Mouse (Mus musculus) liver, embryonic 11.5 days (tissue): ENCODE results near the gene Dvl3. TPM values are rescaled to one million over a fixed set of nuclear protein-coding genes. Genes with fewer than 3 reads are reported as not detected.

ENCODE experiments used
- ATAC-seq: fragments of 200-750 bp; cut with Nextera tagmentation; replicated peaks from 2 replicates; pipeline ENCODE4 v1.8.0; 2017; ENCODE audit warnings: moderate number of reproducible peaks, mild to moderate bottlenecking, moderate TSS enrichment, moderate library complexity; ENCODE audit not compliant: low FRiP score
- DNase-seq: peaks from one replicate; pipeline ENCODE4 v3.0.0-alpha.2; 2017; ENCODE audit warnings: low spot score
- H3K27ac ChIP-seq: fragments of 300-500 bp; sonication (generic); 2 replicates; pipeline ENCODE4 v1.5.1; 2014; ENCODE audit warnings: mild to moderate bottlenecking, low read depth, low read length, control low read depth
- H3K27me3 ChIP-seq: fragments of 300-500 bp; sonication (generic); replicated peaks from 2 replicates; pipeline ENCODE4 v1.6.1; 2014; ENCODE audit warnings: low read length, mixed read lengths; ENCODE audit not compliant: control insufficient read depth, insufficient read depth
- H3K36me3 ChIP-seq: fragments of 300-500 bp; sonication (generic); 2 replicates; pipeline ENCODE4 v1.6.1; 2014; ENCODE audit warnings: mild to moderate bottlenecking, low read length, moderate library complexity, mixed read lengths; ENCODE audit not compliant: control insufficient read depth, insufficient read depth
- H3K4me1 ChIP-seq: fragments of 300-500 bp; sonication (generic); replicated peaks from 2 replicates; pipeline ENCODE4 v1.6.1; 2014; ENCODE audit warnings: low read length, mixed read lengths; ENCODE audit not compliant: control insufficient read depth, insufficient read depth
- H3K4me2 ChIP-seq: fragments of 300-500 bp; sonication (generic); 2 replicates; pipeline ENCODE4 v1.6.1; 2014; ENCODE audit warnings: mild to moderate bottlenecking, control low read depth, moderate library complexity
- H3K4me3 ChIP-seq: fragments of 300-500 bp; sonication (generic); 2 replicates; pipeline ENCODE4 v1.5.1; 2014; ENCODE audit warnings: low read depth, low read length, control low read depth
- H3K9ac ChIP-seq: fragments of 300-500 bp; sonication (generic); 2 replicates; pipeline ENCODE4 v1.6.1; 2014; ENCODE audit warnings: low read depth, low read length, control low read depth
- H3K9me3 ChIP-seq: fragments of 300-500 bp; sonication (generic); 2 replicates; pipeline ENCODE4 v1.6.1; 2016; ENCODE audit warnings: low read length, inconsistent platforms, mixed read lengths; ENCODE audit not compliant: control insufficient read depth
- WGBS: fragments of 180-500 bp; shearing (Covaris S2); extraction: QIAGEN DNeasy Blood & Tissue Kit; methylation state at CpG from one replicate; pipeline ENCODE4 v1.1.7; 2014; 5-methylcytosine and 5-hydroxymethylcytosine counted together
- polyA plus RNA-seq: library from polyadenylated mRNA; unstranded; fragments of >200 nt; fragmentation: Nextera tagmentation; extraction: Ambion mirVana; gene quantifications from 2 replicates; pipeline ENCODE4 v1.2.1, GENCODE M21; 2014

Gene Dvl3
- polyA plus RNA-seq, 1 experiment from 2014 or later, result 20.3 TPM

DNA sequence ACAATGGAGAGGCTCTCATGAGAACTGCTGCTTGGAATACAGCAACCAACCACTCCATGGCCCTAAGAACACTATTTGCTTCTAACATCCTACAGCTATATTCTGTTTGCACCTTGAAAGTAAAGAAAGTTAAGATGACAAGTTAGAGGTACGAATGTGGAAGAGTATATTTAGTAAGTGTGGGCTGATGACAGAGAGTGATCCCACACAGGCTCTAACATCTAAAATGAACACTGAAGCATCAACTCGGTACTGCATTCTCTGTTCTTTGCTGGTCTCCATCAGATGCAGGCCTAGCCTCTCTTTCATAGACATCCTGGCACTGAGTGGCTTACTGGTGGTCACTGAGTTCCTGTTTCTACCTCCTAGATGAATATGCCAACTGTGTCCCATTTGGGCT, 27.5 kb upstream of the Dvl3 start:
- no peaks in the 10 kb centered on the region for H3K27me3 ChIP-seq
- DNase-seq (no peak), ATAC-seq (no peak)
- H3K4me3 ChIP-seq, result no peak overlapping the region
- WGBS, result 81% methylated on average over 2 of the region's 2 CpGs
- H3K4me1 ChIP-seq, result no peaks in the 10 kb centered on the region
- no peak overlapping the region for H3K4me2 ChIP-seq
- no peak overlapping the region for H3K9ac ChIP-seq
- H3K36me3 ChIP-seq, result no peaks in the 10 kb centered on the region
- H3K27ac ChIP-seq, result no peak overlapping the region
- no peaks in the 10 kb centered on the region for H3K9me3 ChIP-seq

DNA sequence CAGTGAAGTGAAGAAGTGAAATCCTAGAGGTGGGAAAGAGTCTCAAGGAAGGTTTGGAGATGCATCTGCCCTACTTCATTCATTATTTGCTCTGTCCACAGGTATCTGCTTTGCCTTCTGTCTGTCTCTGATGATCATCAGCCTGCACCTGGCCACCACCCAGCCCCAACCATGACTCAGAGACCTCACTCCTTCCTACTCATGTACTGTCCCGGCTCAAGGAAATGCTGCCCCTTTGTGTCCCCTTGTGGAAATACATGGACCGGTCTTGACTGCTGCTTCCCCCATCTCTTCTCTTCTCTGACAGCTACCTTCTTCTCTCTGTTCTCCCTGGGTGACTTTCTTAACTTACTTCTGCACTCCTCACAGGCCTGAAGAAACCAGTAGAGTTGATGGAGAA, 26.2 kb upstream of the Dvl3 start:
- H3K4me3 ChIP-seq, result no peak overlapping the region
- no peak overlapping the region for H3K9ac ChIP-seq
- no peak for DNase-seq
- peak; percentile 53; the same call in 1 of the 2 replicates for ATAC-seq
- H3K27ac ChIP-seq, result no peak overlapping the region
- 29% methylated on average over 2 of the region's 2 CpGs for WGBS
- H3K9me3 ChIP-seq, result no peaks in the 10 kb centered on the region
- H3K27me3 ChIP-seq, result no peaks in the 10 kb centered on the region
- H3K4me1 ChIP-seq, result no peaks in the 10 kb centered on the region
- no peaks in the 10 kb centered on the region for H3K36me3 ChIP-seq
- H3K4me2 ChIP-seq, result no peak overlapping the region

DNA sequence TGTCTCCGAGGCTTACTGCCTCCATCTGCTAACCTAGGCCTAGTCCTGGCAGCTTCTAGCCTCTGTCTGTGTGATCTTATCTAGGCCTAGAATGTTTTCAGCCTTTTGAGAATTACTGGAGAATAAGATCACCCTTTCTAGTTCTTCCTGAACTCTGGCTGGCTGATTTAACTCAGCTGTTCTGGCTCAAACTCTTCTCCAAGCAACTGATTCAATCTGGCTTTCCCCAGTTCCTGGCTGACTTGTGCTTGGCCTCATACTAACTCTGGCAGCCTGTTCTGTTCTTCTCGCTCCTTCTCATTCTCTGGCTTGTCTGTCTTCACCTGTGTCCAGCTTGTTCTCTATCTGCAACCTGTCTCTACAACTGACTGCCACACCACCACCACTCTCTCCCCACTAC, 25.5 kb upstream of the Dvl3 start:
- Histone ChIP-seq H3K27me3 (no peaks in the 10 kb centered on the region), H3K9me3 (no peaks in the 10 kb centered on the region), H3K4me2 (no peak overlapping the region), H3K27ac (no peak overlapping the region), H3K4me3 (no peak overlapping the region), H3K4me1 (no peaks in the 10 kb centered on the region), H3K9ac (no peak overlapping the region), H3K36me3 (no peaks in the 10 kb centered on the region)
- no peak for DNase-seq
- WGBS, result 72% methylated on average over 2 of the region's 2 CpGs
- no peak for ATAC-seq

DNA sequence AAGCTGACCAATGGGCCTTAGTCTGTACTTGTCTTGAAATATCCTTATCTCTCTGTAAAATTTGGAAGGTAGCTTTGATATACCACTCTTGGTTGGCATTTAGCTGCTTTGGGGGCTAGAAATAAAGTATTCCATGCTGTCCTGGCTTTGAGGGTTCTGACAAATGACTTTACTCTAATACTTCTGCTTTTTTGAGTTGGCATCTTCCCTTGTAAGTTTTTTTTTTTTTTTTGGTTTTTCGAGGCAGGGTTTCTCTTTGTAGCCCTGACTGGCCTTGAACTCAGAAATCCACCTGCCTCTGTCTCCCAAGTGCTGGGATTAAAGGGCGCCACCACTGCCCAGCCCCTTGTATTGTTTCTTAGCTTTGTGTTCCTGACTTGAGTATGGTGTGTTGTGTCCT, 23.3 kb upstream of the Dvl3 start:
- Histone ChIP-seq H3K36me3 (no peaks in the 10 kb centered on the region), H3K9me3 (no peaks in the 10 kb centered on the region), H3K27me3 (no peaks in the 10 kb centered on the region), H3K27ac (no peak overlapping the region), H3K9ac (no peak overlapping the region), H3K4me1 (peaks cover 5% of the 10 kb centered on the region), H3K4me3 (no peak overlapping the region), H3K4me2 (no peak overlapping the region)
- WGBS, result 55% methylated on average over 2 of the region's 2 CpGs
- ATAC-seq, result no peak
- DNase-seq, result no peak

DNA sequence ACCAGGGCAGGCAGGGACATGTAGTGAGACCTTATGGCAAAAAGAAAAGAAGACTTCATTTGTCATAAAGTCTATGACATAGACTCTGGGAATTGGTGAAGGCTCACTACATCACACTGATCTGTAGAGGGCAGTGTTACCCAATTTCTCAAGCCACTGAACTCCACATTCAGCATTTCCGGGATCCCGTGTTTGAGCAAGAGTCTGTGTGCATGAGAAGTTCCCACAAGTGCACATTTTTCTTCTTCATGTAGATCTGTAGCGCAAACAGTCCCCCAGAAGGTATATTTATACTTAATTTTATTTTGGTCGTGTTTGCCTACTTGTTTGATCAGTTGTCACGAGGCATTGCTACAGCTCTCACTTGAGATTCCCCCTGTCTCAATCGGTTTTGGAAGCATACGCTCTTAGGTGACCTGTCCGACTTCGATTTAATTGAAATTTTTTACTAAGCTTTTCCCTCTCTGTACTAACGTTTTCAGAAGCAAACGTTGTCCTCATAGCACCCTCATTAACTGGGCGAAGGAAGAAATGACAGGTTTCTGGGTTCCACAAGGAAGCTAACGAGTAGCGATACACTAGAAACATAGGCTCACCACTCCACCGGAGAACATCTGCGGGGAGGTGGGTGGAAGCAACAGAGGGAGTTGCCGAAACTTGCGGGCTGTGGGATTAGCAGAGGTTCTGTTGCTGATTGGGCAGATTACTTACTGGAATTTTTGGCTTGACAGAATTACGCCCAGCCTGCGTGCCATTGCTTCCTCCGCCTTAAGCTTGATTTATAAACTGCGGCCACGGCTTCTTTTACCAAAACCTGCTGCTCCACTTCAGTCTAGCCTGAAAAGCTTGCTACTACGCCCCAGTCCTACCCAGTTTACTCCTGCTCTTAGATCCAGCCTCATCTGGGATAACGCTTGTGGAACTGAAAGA, 19.8 kb upstream of the Dvl3 start:
- DNase-seq, result peak; percentile 60
- H3K36me3 ChIP-seq, result peaks cover 9% of the 10 kb centered on the region
- peak overlapping the region; percentile 82 for H3K4me2 ChIP-seq
- H3K4me3 ChIP-seq, result peak overlapping the region; percentile 48
- ATAC-seq, result peak; percentile 34
- WGBS, result 19% methylated on average over 25 of the region's 25 CpGs
- no peaks in the 10 kb centered on the region for H3K9me3 ChIP-seq
- H3K27me3 ChIP-seq, result no peaks in the 10 kb centered on the region
- peak overlapping the region; percentile 49 for H3K9ac ChIP-seq
- no peak overlapping the region for H3K27ac ChIP-seq
- peaks cover 5% of the 10 kb centered on the region for H3K4me1 ChIP-seq

DNA sequence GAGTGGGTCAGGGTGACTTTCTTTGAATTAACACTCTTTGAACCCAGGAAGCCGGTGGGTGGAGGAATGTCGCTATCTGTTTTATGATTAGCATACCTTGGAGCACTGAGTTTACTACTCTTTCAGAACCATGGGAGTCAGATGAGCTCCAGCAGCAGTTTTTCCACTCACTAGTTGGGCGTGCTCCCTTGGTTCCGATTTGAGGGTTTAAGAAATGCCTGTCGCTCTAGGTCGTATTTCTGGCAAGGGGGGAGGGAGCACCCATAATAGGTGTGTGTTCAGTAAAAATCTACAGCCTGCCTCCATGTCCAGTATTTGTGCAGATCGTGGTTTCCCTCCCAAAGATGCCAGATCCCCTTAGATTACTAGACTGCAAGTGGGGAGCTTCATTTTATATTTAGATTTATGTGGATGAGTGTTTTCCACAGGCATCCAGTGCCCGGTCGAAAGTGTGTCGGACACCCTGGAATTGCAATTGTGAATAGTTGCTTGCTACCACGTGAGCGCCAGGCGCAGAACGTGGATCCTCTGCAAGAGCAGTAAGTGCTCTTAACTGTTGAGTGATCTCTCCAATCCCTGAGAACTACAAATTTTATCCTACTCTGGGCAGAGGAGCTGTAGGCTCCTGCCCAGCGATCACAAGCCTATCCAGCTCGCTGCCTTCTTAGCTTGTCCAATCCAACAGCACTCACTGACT, 18.7 kb upstream of the Dvl3 start:
- ATAC-seq (no peak), DNase-seq (no peak)
- Histone ChIP-seq H3K9me3 (no peaks in the 10 kb centered on the region), H3K36me3 (peaks cover 21% of the 10 kb centered on the region), H3K4me2 (peak overlapping the region; percentile 75), H3K27ac (peak overlapping the region; percentile 64), H3K4me3 (peak overlapping the region; percentile 89), H3K9ac (peak overlapping the region; percentile 91), H3K4me1 (peaks cover 5% of the 10 kb centered on the region), H3K27me3 (no peaks in the 10 kb centered on the region)
- WGBS, result 13% methylated on average over 16 of the region's 16 CpGs

DNA sequence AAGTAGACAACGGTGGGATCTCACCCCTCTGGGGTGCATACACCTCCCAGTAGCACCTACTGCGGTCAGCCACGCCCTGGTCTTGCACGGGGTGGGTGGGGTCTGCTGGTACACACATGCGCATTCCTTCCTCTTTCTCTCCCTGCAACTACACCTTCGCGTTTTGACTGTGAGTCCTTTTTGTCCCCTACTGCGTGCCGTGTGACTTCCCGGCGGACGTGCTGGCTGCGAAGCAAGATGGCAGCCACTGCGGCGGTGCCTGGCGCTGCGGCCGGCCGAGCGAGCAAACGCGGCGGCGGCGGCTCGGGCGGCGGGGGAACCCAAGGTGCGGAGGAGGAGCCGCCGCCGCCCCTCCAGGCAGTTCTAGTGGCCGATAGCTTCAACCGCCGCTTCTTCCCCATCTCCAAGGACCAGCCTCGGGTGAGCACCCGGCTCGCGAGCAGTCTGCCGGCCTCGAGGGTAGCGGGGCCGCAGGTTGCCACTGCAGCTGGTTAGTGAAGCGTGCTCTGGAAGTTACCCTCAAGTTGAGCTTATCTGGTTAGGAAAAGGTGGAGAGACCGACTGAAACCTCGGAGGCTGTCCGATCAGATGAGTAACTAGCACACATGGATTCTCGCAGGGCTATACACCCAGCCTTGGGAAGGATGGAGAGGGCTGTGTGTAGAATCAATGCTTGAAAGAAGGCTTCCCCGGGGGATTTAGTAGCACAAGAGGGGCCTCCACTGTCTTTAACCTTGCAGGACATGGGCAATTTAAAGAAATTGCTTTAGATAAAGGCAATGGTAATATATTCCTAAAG, 17.9 kb upstream of the Dvl3 start, which contains the start of gene Eif2b5:
Eif2b5 (plus strand) TSS at position 141 of the 799 bp plus-strand sequence.
- peak within 1 kb of the TSS; percentile 73 for H3K27ac ChIP-seq
- peak within 1 kb of the TSS; percentile 89 for H3K4me3 ChIP-seq
- peaks cover 5% of the 10 kb centered on the region for H3K4me1 ChIP-seq
- H3K27me3 ChIP-seq, result no peaks in the 10 kb centered on the region
- WGBS, result under 1% methylated on average over 49 of the region's 49 CpGs
- DNase-seq (peak; percentile 89), ATAC-seq (peak; percentile 95)
- H3K36me3 ChIP-seq, result peaks cover 28% of the 10 kb centered on the region
- H3K9ac ChIP-seq, result peak within 1 kb of the TSS; percentile 91
- H3K9me3 ChIP-seq, result no peaks in the 10 kb centered on the region
- H3K4me2 ChIP-seq, result peak within 1 kb of the TSS; percentile 75

DNA sequence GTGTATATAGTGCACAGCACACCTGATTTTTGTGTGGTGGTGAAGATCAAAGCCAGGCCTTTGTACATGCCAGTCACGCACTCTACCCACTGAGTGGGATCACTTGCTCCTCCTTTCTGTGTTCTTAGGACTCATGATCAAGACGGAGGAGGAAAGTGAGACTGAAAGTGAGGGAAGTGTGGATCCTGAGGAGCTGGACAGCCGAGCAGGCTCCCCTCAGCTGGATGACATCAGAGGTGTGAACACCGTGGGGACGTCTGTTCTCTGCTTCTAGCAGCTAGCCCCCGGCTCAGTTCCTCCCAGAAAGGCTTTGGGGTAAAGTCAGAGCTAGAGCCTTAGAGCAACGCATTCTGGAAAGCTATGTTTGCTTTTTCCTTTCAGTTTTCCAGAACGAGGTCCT, 10.8 kb upstream of the Dvl3 start:
- no peak overlapping the region for H3K4me3 ChIP-seq
- no peak overlapping the region for H3K9ac ChIP-seq
- DNase-seq (no peak), ATAC-seq (no peak)
- peaks cover 85% of the 10 kb centered on the region for H3K36me3 ChIP-seq
- no peak overlapping the region for H3K27ac ChIP-seq
- no peaks in the 10 kb centered on the region for H3K9me3 ChIP-seq
- no peaks in the 10 kb centered on the region for H3K27me3 ChIP-seq
- no peaks in the 10 kb centered on the region for H3K4me1 ChIP-seq
- 88% methylated on average over 8 of the region's 8 CpGs for WGBS
- no peak overlapping the region for H3K4me2 ChIP-seq
